Mouse (Mus musculus) T-cell, adult 2 months (primary cell): ENCODE results near the gene Gm38100.

Experiments
- DNase-seq: peaks from one replicate; pipeline ENCODE4 v3.0.0; 2022; ENCODE audit warnings: low spot score

Gm38100 gene

DNA sequence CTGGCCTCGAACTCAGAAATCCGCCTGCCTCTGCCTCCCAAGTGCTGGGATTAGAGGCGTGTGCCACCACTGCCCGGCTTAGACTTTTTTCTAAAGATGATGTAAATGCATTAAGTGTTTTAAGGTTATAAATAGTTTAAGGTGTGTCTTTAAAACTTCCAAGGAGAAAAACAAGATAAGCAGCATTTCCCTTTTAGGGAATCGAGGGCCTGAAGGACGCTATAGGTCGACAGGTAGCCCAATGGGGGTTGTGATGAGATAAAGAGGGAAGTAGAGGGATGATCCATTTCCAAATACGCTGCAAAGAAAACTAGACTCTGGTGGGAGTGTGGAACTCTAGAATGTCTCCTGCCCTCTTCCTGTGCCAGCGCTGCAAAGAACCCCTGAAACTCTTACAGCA is at the start of gene Gm38100:
Gene Gm38100, plus strand, starts transcription at position 301 of the 400 bp plus-strand sequence.
- DNase-seq: no peak

DNA sequence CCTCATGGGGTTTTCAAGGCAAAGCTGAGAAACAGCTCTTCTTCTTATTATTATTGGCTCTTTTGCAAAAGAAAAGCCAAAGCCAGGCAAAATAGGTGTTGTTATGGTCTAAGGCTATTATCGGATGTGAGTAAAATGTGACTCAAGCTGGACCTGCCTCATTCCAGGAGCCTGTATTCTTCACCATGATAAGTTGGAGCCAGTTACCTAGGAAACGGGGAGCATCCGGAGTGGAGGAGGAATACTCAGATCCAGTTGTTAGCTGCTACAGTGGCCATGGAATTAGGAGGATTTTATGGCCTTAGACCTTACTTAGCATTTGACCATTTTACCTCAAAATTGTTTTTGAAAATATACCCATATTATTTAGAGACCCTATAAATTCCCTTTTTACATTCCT is 49.4 kb upstream of the Gm38100 start:
- DNase-seq: no peak

DNA sequence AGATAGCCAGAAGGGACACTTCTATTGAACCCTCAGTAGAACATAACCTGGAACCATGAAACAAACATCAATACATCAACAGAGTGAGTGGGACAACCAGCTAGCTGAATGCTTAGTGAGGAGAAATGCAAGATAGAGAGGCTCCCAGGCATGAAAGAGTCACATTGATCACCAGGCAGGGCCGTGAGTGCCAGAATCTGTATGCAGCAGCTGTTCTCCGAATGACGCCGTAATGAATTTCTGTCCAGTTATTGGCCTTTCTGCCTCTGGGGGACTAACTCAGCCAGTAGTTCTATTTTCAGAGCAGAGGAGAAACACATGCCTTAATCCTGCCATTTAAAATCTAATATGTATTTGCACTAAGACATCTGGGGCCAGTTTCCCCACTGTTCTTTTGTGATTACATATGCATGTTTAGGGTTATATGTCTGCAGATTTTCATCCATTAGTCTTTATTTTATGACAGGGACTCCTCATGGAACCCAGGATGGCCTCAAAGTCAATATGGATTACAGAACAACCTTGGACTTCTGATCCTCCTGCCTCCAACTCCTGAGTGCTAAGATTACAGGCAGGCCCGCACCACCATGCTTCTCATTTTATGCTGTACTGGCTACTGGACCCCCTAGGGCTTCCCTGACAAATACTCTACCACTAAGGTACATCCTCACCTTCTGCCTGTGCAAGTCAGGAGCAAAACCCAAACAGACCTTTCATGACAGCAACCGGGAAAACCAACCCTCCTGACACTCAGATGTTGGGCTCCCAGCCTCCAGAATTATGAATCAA is 47.9 kb upstream of the Gm38100 start:
- no peak for DNase-seq

DNA sequence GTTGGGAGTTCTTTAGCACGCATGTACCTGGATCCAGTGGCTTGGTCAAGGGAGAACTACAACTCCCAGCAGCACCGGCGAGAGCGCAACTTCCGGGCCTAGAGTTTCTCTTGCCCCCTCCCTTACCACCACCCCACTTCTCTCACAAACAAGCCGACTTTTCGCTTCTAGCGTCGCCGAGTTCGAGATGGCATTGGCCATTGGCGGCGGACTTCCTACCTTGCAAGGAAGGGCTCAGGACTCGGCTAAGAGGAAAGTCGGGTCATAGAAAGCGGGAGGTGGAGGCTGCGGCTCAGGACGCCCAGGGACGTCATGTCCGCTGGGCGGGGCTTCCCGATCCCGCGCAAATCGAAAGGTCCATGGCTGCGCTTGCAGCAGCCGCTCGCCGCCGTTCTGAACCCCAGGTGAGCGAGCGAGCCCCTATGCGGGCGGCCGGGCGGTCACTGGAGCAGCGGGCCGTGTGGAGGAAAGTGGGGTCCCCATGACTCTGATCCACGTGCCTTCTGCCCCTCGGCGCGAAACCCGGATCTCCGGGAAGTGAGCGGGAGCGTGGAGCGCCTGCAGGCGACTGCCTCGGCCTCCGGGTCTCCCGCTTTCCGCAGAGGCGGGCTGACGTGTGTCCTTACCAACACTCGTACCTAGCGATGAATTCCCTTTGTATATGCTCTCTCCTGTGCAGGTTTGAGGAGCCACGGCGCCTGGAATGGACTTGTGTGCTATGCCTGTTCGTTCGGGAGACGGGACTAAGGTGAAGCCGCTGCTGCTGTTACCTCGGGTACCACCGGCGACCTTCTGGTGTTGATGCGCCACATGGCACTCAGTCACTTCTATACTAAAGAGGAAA is 39.5 kb upstream of the Gm38100 start, which contains the start of gene Exo1:
Gene Exo1, plus strand, starts transcription at position 129 of the 844 bp plus-strand sequence.
- DNase-seq: peak; percentile 86

DNA sequence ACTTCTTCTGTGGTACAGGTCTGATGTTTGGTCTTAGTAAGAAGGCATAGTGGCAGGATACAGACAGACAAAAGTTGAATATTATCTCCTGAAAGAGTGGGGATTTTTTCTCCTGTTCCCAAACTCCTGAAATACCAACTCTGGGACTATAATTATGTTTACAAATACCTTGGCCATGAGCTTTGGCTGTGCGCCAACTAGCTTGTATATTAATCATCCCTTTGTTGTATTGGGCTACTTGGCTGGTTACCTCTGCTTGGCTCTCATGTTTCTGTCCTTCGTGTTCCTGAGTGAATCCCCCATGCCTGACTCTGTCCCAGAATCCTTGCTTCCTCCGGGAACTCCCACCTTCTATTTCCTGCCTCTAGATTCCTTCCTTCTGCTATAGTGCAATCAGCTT is 36.7 kb upstream of the Gm38100 start:
- DNase-seq: no peak

DNA sequence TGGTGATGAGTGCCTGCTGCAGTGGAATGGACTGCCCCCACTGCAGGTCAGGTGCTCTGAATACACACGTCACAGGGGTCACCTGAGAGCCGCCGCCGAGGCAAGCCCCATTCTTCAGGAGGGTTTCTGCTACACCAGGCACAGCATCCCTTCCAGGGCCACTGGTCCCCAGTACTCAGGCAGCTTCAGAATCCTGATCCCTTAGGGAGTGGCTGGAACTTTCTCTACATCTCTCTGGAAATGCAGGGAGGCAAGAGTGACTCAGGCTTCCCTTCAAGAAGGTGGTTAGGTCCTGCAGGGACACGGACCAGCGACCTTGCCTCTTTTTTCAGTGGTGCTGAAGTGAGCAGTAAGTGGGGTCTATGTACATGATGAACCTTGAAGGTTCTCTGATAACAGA is 26.9 kb upstream of the Gm38100 start:
- no peak for DNase-seq

DNA sequence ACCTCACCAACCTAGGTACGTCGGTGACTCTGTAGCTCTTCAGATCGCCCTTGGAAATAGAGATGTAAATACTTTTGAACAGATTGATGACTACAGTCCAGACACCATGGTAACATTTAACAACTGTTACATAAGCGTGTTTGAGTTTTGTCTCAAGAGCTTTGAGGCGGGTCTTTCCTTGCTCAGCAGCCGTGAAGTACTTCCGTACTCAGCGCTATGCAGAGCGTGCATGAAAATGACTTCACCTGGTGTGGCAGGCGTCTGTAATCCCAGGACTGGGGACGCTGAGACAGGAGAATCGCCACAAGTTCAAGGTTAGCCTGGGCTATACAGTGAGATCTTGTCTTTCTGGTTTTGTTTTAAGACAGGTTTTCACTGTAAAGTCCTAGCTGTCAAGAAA is 26.4 kb upstream of the Gm38100 start:
- DNase-seq: no peak

DNA sequence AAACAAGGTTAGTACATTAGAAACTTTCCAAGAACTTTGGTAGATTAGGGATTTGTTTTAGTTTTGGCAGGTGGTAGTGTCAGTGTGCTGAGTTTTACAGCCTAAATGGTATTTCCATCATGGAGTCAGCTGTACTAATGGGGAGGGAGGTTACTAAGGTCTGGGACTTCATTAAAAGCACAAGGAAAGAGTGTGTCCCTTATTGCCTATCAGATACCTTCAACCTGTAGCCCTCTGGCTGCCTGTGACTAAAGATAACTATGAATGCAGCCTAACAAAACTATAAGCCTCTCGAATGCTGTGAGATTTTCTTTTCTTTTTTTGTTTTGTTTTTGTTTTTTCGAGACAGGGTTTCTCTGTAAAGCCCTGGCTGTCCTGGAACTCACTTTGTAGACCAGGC is 8.9 kb upstream of the Gm38100 start:
- DNase-seq: no peak

DNA sequence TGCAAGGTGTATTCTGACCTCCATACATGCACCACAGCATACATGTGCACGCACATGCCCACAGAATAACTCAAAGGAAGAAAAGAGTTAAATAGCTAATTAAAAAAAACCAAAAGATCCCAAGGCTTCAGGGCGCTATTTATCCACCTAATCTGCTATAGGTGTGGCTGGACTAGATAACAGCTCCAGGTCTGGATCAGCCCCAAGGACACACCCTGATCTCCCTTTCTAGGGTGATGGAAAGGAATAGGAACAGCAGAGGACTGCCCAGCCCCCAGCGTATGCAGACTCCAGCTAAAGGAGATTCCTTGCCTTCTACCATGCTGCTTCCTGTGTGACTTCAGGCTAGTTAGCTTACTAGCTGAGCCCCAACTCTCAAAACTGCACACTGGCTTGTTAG is 8.1 kb upstream of the Gm38100 start:
- DNase-seq: no peak

DNA sequence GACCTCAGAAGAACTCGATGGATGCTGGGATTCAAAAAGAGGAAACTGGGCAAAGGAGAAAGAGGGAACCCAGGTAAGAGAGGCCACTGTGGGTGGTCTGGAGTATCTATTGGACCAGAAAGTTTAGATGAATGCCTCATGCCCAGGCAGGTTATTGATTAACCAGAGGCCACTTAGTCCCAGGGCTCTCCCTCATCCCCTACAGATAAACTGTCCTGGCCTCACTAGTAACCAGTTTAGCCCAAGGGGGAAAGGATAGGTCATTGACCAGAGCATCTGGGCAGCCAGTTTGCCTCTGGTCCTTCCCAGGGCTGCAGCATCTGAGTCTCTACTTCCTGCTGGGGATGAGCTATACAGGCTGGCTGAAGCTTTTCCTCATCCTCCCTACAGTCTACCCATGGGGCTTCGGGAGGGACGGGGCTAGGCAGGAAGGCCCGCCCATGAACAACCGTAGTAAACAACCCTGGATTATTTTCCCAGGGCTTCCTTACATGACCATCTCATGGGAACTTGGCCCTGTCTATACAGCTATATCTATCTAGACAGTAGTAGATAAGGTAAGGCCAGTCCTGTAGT is 6.3 kb upstream of the Gm38100 start:
- no peak for DNase-seq

DNA sequence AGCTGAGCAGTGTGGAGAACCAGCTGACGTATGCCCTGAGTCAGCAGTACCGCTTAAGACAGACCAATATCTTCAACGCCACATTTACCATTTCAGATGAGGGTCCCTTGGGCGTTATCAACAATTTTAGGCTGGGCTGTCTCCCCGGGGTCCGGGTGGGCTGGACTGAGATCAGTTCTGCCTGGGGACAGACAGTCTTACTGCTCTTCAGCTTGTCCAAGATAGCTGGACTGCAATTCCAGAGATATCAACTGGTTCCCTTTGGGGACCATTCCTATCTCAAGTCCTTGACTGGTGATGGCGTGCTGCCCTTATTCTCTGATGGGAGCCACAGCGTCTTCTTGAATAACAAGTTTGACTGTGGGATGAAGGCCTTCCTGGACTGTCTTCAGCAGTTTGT is 962 bp downstream of the Gm38100 start:
- no peak for DNase-seq

DNA sequence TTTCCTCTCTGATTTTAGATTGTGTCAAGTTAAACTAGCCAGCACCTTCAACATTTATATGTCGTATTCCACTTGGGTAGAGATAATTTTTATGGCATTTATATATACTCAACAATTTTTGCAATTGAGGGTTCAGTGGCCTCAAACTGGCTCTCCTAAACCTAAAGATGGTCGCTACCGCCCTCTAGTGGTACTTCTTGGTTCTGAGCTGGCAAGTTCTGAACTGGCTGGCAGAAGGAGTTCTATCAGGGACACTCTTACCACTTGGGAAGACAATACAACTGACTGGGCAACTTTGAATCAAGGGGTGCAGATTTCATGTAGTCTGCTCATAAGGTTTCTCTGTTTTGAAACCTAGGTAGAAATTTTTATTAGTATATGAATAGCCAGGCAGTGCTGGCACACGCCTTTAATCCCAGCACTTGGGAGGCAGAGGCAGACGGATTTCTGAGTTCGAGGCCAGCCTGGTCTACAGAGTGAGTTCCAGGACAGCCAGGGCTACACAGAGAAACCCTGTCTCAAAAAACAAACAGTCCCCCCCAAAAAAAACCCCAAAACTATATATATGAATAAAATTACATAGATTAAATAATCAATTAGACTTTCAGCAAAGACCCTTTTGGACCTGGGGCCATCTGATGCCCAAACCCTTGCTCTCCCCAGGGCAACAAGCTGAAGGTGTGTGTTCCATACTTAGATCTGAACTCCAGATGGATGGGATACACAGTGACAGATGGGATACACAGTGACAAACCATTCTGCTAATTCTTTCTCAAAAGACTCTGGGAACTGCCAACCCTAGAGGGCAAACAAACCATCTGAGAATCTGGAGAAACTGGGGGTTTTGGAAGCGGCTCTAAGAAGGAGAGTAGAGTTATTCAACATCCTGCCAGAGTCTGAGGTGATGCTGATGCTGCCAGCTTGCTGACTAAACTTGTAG is 4.0 kb downstream of the Gm38100 start:
- DNase-seq: peak; percentile 34

DNA sequence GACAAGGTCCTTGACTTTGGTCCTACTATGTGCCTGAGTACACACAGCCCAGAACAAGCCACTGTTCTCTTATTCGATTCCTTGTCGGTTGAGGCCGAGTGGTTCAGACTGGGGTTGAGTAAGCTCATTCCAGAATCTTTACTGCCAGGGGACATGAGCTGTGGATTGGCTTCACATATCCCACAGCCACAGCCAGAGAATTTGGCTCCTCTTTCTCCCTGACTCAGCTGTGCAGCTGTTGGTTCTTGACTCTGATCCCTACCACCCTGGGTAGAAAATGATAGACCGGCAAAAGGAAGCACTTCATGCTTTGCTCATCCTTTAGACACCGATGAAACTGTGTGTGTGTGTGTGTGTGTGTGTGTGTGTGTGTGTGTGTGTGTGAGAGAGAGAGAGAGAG is 11.3 kb downstream of the Gm38100 start:
- no peak for DNase-seq

DNA sequence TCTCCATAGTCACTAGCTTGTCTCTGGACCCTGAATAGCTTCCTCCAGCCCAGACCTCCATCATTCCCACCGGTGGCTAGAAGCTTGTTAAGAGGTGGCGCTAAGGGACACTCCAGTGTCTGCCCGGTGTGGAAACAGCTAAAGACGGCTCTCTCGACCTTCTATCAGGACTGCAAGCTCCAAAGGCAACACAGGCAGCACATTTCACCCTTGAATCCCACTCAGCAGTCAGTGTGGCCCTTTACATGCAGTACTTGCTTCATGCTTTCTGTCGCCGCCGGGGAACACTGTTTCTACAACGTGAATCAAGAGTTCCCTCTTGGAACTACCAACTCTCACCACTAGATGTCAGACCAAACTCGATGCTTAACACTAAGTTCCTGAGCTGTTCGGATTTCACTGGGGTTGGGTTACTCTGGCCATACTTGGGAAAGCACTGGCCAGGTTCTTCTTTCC is 16.2 kb downstream of the Gm38100 start:
- peak; percentile 5 for DNase-seq

DNA sequence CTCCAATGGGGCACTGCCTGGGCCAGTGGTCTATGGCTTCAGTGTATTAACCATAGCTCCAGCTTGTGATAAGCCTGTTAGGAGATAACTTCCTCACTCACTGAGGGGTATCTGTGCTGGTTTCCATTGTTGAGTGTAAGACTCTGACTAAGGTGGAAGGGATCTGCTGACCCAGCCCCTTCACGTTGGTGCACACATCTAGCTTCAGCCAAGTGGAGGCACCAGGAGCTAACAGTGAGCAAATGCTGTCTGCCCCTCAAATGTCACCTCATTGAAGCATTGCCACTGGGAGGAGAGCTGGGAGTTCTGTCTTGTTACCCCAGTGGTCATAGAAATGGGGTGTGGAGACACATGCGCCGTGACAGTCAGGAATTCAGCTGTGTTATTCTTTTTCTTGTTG is 18.6 kb downstream of the Gm38100 start:
- no peak for DNase-seq

DNA sequence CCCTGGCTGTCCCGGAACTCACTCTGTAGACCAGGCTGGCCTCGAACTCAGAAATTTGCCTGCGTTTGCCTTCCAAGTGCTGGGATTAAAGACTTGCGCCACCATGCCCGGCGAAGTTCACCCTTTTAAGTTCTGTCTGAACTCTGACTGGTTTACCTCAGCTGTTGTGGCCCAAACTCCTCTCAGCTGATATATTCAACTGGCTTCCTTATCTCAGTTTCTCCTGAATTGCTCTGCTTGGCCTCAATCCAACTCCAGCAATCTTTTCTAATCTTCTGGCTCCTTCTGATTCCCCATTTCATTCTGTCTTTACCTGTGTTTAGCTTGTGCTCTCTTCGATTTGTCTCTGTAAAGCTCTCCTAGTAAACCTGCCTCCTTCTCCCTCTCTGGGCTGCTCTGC is 23.0 kb downstream of the Gm38100 start:
- no peak for DNase-seq

DNA sequence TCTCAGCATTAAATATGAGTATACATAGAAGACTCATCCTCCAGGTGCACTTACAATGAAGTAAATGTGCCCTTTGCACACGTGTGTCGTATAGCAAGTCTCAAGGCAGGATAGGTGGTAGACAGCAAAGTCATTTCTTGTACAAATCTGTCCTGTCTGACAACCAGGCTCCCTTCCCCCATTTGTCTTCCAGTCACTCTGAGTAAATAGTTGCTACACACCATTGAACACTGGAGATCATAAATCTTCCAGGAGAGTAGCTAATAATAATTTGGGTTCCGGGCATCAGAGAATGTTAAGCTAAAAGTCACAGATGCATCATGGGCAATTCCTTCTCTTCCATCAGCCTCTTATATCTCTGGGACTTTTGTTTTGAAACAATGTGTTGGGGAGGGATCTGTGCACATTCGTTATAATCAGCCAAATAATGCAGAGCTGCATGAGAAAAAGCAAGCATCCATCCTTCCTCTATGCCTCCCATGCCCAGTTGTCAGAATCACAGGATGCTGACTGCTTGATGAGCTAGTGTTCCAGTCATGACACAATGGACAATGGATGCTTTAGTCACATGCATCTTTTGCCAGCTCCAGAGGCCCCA is 26.7 kb downstream of the Gm38100 start:
- no peak for DNase-seq

DNA sequence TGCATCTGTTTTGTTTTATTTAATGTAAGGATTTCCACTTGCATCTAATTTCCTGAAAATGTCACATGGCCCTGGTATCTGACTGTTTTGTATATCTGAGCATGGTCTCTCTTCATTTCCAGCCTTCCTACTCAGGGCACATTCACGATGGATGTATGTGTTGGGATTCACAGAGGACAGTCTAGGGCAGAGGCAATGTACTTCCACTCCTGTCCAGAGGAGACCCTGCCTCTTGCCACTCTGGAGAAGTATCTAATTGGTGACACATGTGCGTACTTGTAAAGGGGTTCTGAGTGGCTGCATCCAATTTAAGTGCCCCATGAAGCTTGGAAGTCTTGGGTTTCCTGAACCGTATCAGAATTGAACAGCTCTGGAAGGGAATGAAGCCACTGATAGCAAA is 30.3 kb downstream of the Gm38100 start:
- no peak for DNase-seq

DNA sequence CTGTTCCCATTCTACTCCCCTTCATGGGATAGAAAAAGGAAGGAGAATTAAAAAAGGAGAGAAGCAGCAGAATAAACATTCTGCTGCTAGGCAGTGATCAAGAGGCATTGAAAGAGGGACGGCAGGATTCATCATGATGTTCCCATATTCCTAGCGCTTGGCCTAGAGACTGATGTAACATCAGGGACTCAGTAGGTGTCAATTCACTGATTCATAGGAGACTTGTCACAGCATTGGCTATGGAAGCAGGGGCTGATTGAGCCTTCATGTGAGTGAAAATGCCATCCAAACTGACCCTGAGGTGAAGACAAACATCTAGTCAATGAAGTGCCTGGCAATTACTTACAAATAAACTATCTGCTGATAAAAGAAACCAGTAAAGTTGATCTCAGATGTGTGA is 30.7 kb downstream of the Gm38100 start:
- DNase-seq: no peak

DNA sequence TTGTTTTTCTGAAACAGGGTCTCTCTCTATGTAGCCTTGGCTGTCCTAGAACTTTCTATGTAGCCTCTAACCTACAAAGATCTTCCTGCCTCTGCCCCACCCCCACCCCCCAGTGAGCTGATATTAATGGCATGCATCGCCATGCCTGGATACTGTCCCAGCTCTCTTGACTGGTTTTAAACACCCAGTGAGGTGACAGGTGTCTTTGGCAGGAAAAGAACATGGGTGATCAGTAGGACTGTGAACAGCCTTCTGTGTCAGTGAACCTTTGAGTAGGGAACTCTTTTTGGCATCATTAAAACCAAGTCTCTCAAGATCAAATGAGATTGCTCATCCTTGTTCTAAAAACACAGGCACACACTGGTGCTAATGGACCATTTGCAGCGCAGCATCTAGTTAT is 41.7 kb downstream of the Gm38100 start:
- no peak for DNase-seq

DNA sequence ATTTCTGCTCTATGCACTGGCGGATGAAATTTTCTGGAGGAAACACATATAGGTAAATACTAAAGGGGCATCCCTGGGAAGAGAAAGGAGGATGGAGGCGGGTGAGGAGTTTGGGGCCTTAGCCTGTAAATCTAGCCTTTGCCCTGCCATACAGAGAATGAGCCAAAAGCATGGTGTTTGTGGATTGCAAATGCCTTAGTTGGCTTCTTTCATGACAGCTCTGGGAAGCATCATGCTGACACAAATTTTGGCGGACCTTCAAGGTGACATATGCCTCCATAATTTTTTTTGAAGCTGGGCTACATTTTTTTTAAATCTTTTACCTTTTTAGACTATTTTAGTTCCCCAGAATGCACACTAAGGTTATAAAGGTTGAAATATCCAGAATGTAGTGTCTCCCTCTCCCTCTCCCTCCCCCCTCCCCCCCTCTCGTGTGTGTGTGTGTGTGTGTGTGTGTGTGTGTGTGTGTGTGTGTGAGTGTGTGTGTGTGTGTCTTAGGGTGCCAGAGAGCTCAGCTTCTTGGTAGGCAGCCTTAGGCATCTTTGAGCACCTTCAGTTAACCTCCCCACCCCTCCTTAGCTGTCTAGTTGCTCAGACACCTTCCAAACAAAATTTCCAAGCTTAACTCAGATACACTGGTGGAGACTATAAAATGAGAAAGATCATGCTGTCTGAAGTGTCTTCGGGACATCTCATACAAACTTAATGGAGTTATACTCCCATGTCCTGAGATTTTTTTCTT is 47.0 kb downstream of the Gm38100 start:
- DNase-seq: no peak
